Mouse (Mus musculus) hindbrain, embryonic 12.5 days (tissue): ENCODE data around the gene Fam193b. TPM values are rescaled to one million over a fixed set of nuclear protein-coding genes. Genes with fewer than 3 reads are reported as not detected.

Experiments
- microRNA-seq: library from miRNA; unstranded; fragments of <30 nt; microRNA quantifications from one replicate; pipeline ENCODE4, GENCODE M21; 2017
- polyA plus RNA-seq: library from polyadenylated mRNA; unstranded; fragments of >200 nt; fragmentation: Nextera tagmentation; extraction: Ambion mirVana; gene quantifications from 2 replicates; pipeline ENCODE4 v1.2.1, GENCODE M21; 2016

The Fam193b gene
- polyA plus RNA-seq, 1 experiment from 2014 or later: 71.9 TPM

Small RNAs within 50 kb of the gene (microRNA-seq; reads per million reads assigned to microRNA genes)
- 2.2 reads per million for gene Mir6945

Other genes starting within 250 kb of the Fam193b start
- 101 and 105 TPM in 2 replicates for gene Rab24, start 249.2 kb downstream of the Fam193b start, polyA plus RNA-seq
- 22.2 and 24.3 TPM in 2 replicates for gene Mxd3, start 241.3 kb downstream of the Fam193b start, polyA plus RNA-seq
- 88.1 and 92.8 TPM in 2 replicates for gene Lman2, start 208.3 kb downstream of the Fam193b start, polyA plus RNA-seq
- gene Rgs14, start 201.4 kb downstream of the Fam193b start, polyA plus RNA-seq: 0.35 and 0.78 TPM in 2 replicates
- 0.10 TPM in 1 of 2 replicates, not detected in the other for gene Slc34a1, start 172.9 kb downstream of the Fam193b start, polyA plus RNA-seq
- gene Pfn3, start 155.9 kb downstream of the Fam193b start, polyA plus RNA-seq: not detected in 2 replicates
- gene F12, start 144.3 kb downstream of the Fam193b start, polyA plus RNA-seq: 0.16 TPM in 1 of 2 replicates, not detected in the other
- gene Grk6, start 126.0 kb downstream of the Fam193b start, polyA plus RNA-seq: 48.9 and 54.4 TPM in 2 replicates
- gene Prr7, start 106.9 kb downstream of the Fam193b start, polyA plus RNA-seq: 1.1 and 1.5 TPM in 2 replicates
- 585 and 628 TPM in 2 replicates for gene Dbn1, start 83.0 kb downstream of the Fam193b start, polyA plus RNA-seq
- 154 and 158 TPM in 2 replicates for gene Pdlim7, start 57.4 kb downstream of the Fam193b start, polyA plus RNA-seq
- gene Dok3, start 41.8 kb downstream of the Fam193b start, polyA plus RNA-seq: 3.7 and 4.7 TPM in 2 replicates
- 64.0 and 64.6 TPM in 2 replicates for gene Ddx41, start 34.5 kb downstream of the Fam193b start, polyA plus RNA-seq
- gene Tmed9, start 2.6 kb upstream of the Fam193b start, polyA plus RNA-seq: 113 and 128 TPM in 2 replicates
- gene B4galt7, start 28.8 kb upstream of the Fam193b start, polyA plus RNA-seq: 42.5 and 43.4 TPM in 2 replicates
- gene Caml, start 51.9 kb upstream of the Fam193b start, polyA plus RNA-seq: 74.1 and 75.9 TPM in 2 replicates
- 41.1 and 41.2 TPM in 2 replicates for gene Ddx46, start 63.9 kb upstream of the Fam193b start, polyA plus RNA-seq
- 74.6 and 78.4 TPM in 2 replicates for gene B230219D22Rik, start 122.0 kb upstream of the Fam193b start, polyA plus RNA-seq
- 105 and 110 TPM in 2 replicates for gene Txndc15, start 143.5 kb upstream of the Fam193b start, polyA plus RNA-seq
- gene Pcbd2, start 156.2 kb upstream of the Fam193b start, polyA plus RNA-seq: 32.1 and 34.1 TPM in 2 replicates
- not detected in 2 replicates for gene Catsper3, start 213.4 kb upstream of the Fam193b start, polyA plus RNA-seq